In genomic region chr11:40865694-40866093, GRCm38 (mm10) we compare ENCODE assay signal across 8 mouse cellular contexts.
A peak's percentile ranks its signal among the peaks of the same experiment; 100 is the strongest.
DNase-seq lines count a peak whose midpoint lies in the region; ATAC-seq lines count a peak whose summit lies in the region.

No protein-coding gene starts in this region.

- no peak overlapping the region for H3K4me2 ChIP-seq in embryonic facial prominence, embryonic 14.5 days (ENCODE audit: low read depth, low read length)

- no peaks in the 10 kb centered on the region for H3K9me3 ChIP-seq in heart, embryonic 10.5 days
- H3K9me3 ChIP-seq in embryonic facial prominence, embryonic 14.5 days (ENCODE audit: control insufficient read depth, low read length), result no peaks in the 10 kb centered on the region

- ATAC-seq in embryonic facial prominence, embryonic 14.5 days (ENCODE audit: low read depth), result no peak

- whole genome bisulfite sequencing in heart, embryonic 10.5 days, result 25% methylated on average over 2 of the region's 2 CpGs
- 26% methylated on average over 2 of the region's 2 CpGs for WGBS in embryonic facial prominence, embryonic 14.5 days

- H3K36me3 ChIP-seq in heart, embryonic 10.5 days, result no peaks in the 10 kb centered on the region
- no peaks in the 10 kb centered on the region for H3K36me3 ChIP-seq in embryonic facial prominence, embryonic 14.5 days (ENCODE audit: control insufficient read depth, insufficient read depth, low read length)

- DNase-seq in heart, adult 18-20 months, result peak; percentile 41 to 73
- no peak for DNase-seq in heart, embryonic 10.5 days (ENCODE audit: low spot score)
- peak; percentile 10 to 17 for DNase-seq in urinary bladder, postnatal 36 days (ENCODE audit: low spot score in 2 of 2)
- no peak for DNase-seq in urinary bladder, postnatal 10 days (ENCODE audit: low spot score)
- DNase-seq in embryonic facial prominence, embryonic 14.5 days (ENCODE audit: low spot score), result peak; percentile 53
- peak; percentile 88 for DNase-seq in layer of hippocampus, adult 11-12 months (ENCODE audit: low spot score)
- peak; percentile 23 for DNase-seq in lung, postnatal 25 days (ENCODE audit: low spot score)
- DNase-seq in spleen, postnatal 4 days (ENCODE audit: low spot score in 2 of 2), result no peak

- H3K27ac ChIP-seq in heart, embryonic 10.5 days, result no peak overlapping the region
- no peak overlapping the region for H3K27ac ChIP-seq in embryonic facial prominence, embryonic 14.5 days (replicated peaks; ENCODE audit: low read depth, low read length)

- no peak overlapping the region for H3K9ac ChIP-seq in embryonic facial prominence, embryonic 14.5 days (ENCODE audit: low read depth, low read length)

- H3K4me3 ChIP-seq in heart, embryonic 10.5 days, result no peak overlapping the region
- H3K4me3 ChIP-seq in embryonic facial prominence, embryonic 14.5 days (ENCODE audit: low read depth, low read length), result no peak overlapping the region

- no peaks in the 10 kb centered on the region for H3K27me3 ChIP-seq in heart, embryonic 10.5 days (ENCODE audit: insufficient read depth, poor library complexity, severe bottlenecking)
- no peaks in the 10 kb centered on the region for H3K27me3 ChIP-seq in embryonic facial prominence, embryonic 14.5 days (replicated peaks; ENCODE audit: control insufficient read depth, insufficient read depth, low read length)

- H3K4me1 ChIP-seq in heart, embryonic 10.5 days, result no peaks in the 10 kb centered on the region
- H3K4me1 ChIP-seq in embryonic facial prominence, embryonic 14.5 days (ENCODE audit: control insufficient read depth, insufficient read depth, low read length), result no peaks in the 10 kb centered on the region

Comparison
In these comparisons a context has a peak if more than half of its experiments do, and no peak if none do; other contexts are left out.
1. DNase-seq: peak in heart, adult 18-20 months (2 of 2), urinary bladder, postnatal 36 days (2 of 2), embryonic facial prominence, embryonic 14.5 days (single experiment), layer of hippocampus, adult 11-12 months (single experiment) and lung, postnatal 25 days (single experiment); none in heart, embryonic 10.5 days (single experiment), urinary bladder, postnatal 10 days (single experiment) and spleen, postnatal 4 days (0 of 2).